Mouse (Mus musculus) B cell, adult 2 months (primary cell): Measurements from ENCODE around the gene Rabgap1l.
"Not testable (repeated sequence)": the region's sequence is repeated elsewhere in the genome, so short reads cannot be mapped to it uniquely, and the experiment has no call there.

ENCODE experiments used
- DNase-seq, 2 experiments: peaks; one replicate each; pipeline ENCODE4 v3.0.0; 2022

Gene Rabgap1l

DNA sequence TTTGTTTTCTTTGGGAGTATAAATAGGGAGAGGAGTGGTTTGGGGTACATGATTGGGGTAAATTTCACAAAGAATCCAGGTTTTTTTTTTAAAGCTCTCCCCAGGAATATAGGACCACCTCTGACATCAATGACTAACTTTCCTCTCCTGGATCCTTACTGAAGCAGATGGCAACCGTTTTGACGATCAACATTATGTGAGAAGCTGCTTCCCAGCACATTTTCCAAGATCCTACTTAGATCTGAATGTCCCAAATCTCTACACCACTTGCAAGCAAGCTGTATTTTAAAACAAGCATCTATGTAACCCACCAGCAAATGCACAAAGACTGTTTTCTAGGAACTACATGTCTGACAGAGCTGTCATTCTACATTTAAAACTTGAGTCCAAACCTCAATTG is 311.4 kb downstream of the Rabgap1l start:
- no peak for DNase-seq

DNA sequence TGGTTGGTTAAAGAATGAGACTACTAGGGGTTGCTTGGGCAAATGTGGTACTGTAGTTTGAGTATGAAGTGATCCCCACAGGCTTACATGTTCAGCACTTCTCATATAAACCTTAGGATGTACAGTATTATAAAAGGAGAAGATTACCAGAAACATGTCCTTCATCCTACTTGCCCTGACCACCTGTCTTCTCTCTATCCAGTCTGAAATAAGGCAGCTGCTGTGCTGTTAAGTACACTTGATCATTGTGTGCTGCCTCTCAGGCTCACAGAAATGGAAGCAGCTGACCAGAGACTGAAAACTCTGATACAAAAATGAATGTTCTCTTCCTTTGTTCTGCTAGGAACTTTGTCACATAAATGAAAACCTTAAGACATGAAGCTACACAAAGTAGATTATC is 325.6 kb downstream of the Rabgap1l start:
- no peak for DNase-seq

DNA sequence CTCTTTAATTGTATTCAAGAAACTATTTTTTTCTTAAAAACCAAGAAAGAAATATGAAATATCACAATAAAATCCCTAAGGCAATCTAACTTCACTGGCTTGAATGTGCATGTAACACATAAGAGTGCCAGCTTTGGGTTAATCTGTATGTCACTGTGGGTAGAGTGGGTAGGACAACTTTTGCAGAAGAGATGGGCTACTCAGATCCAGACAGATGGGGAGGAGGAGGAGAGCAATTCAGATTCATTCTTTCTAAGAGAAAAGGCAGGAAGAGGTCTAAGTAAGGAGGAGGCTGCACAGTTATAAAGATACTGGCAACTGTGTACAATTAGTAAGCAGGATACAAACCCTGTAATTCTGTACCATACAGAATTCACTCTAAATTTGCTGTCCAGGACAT is 327.8 kb downstream of the Rabgap1l start:
- DNase-seq: no peak

DNA sequence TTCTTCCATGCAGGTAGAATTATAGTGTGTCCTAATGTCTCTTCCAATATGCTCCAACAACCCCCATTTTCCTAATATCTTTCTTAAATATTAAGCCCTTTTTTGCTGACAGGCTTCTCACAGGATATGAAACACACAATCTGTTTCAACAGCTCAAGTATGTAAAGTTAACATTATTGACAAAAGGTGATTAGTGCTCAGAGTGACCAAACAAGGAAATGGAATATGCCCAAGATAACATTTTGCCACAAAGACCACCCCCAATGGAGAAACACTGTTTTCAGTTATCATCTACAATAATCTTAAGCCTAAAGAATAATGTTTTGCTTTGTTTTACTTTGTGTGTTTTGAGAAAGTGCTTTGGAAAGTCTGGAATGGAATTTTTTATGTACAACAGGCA is 328.9 kb downstream of the Rabgap1l start:
- no peak for DNase-seq

DNA sequence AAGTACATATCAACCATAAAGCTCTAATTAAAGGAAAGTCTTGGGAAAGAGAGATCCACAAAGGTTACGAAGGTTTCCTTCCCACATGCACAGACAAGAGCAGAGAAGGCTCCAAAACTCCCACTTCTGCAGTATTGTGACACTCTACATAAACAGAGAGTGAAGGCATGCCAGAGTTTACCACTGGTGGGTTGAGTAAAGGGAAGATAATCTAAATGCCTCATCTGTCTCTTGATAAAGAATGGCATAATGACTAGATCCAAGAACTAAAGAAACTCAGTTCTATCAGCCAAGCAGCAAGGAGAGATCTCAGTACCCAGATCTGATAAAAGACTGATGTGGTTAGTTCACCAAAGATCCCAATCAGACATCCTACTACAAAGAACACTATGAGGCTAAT is 332.7 kb downstream of the Rabgap1l start:
- no peak for DNase-seq

DNA sequence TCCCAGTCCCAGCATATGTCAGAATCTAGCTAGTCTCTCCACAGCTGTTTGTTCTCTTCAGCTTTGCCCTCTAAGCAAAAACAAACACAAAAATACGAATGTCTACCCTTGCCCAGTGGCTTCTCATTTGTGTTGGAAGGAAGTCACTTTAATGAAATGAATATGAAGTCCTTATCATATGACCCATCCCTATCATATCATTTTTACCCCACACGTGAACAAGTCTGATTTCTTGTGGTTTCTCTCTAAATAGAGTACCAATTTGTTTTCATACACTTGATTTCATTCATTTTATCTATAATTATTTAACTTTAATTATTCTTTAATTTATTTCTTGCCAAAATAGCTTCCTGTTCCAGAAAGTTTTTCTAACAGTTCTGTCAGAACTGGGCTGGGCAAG is 341.3 kb downstream of the Rabgap1l start:
- DNase-seq: no peak

DNA sequence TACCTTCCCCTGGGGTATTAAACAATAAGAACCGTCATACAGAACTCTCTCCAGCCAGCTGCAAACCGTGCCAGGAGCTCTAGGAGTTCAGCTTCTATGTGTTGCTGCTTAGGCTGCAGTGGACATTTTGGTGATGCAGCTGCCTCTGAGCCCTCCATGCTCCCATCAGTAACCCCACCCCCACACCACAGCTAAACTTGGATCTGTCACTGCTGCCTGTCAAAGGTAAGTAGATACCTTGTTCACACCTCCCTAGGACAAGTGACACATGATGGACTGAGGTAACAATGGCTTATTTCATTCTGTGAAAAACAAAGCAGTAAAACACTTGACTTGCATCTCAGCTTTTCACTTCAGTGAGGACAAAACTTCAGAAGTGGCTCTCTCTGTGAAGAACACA is 344.3 kb downstream of the Rabgap1l start:
- DNase-seq: no peak

DNA sequence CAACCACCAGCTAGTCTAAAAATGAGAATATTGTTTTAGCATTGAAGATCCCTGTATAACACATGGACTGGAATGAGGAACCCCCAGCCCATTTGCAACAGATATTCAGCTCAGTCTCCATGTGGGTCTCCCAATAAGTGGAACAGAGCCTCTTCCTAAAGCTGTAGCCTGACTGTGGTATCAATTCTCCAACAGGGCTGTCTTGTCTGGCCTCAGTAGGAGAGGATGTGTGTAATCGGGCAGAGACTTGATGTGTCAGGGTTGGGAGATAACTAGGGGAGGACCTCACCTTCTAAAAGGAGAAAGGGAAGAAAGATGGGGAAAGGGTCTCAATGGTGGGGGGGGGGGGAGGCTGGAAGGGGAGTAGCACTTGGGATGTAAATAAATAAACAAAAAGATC is 346.2 kb downstream of the Rabgap1l start:
- DNase-seq: no peak

DNA sequence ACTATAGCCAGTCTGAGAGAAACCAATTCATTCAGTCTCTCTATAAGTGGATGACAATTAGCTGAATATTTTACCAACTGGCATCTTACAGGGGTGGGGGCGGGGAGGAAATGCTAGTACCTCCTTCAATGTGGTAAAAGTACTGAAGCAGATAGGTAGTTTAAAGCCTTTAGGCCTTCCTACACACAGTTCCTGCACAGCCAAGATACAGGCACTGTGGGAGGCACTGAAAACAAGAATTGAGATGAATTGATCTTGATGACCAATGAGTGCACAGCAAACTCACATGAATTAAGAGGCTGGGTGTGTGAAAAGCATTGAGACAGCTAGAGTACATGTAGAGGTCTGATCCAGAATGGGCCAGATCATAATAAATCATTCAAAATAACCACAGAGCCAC is 349.5 kb downstream of the Rabgap1l start:
- DNase-seq: no peak

DNA sequence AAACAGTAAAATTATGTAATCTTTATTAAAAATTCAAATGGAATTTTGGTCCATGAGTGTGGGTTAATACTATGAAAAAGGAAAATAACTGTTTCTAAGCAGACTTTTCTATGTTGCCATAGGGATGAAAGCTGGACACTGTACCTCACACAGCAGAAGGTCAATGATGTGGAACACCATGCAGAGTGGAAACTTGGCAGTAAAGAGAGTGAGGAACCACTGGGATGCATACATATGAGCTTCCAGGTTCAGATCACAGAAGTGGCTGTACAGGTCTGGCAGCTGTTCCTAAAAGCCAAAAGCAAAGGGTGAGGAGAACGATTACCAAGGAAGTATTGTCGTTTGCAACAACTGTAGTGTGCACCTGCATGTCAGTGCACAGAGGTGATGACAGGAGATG is 351.3 kb downstream of the Rabgap1l start:
- DNase-seq: no peak

DNA sequence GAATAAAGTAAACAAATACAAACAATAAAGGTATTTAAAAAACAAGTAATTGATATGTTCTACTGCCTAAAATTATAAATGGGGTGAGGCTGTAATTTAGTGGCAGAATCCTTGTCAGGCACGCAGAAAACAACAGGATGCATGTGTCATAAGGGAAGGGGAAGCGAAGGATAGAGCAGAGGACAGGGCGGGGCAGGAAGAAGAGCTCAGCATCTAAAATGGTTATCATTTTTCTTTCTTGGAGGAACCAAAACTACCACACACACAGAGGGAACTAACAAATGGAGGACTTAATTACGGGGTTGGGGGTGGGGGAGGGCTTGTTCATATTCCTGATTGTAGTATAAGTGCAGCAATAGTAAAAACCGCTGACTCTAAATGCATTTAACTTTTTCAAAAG is 351.9 kb downstream of the Rabgap1l start:
- no peak for DNase-seq

DNA sequence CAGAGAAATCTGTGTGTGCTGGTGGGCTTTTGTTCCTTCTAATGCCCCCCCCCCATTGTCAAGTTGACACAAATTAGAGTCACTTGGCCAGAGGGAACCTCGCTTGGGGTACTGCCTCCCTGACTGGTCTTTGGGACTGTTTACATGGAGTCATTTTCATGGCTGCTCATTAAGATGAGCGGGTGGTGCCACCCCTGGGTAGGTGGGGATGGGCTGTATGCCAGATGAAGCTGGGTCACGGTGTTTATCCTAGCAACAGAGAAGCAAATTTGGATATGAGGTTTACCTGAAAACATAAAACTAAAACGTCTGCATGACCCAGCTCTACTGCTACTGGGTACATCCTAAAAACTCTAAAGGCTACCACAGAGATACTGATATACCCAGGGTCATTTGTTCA is 354.2 kb downstream of the Rabgap1l start:
- DNase-seq: no peak

DNA sequence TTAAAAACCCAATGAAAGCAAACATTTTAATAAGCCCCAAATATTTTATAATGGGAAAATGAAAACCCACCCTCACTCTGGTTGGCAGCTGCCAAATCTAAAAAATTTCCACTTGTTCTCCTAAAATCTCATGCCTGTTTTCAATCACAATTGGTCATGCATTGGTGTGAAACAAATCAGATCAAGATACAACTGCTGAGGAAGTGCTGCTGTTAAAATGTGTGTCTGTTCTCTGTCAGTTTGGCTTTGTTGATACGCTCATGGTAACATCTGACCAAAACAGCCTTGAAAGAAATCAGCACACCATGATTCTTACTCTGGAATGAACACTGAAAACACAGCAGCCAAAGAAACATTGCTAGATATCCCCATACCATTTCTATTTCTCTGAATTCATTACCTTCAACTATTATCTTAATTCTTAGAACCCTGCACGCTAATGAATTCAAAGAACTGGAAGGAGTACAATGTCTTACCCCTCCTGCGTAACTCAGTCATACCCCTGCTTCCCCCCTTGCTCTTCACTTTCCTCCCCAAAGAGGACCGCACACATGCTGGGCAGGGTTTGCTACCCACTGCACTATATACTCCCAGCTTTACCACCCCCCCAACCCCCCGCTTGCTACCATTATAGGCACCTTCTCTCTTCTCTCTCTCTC is 375.7 kb downstream of the Rabgap1l start:
- DNase-seq: no peak

DNA sequence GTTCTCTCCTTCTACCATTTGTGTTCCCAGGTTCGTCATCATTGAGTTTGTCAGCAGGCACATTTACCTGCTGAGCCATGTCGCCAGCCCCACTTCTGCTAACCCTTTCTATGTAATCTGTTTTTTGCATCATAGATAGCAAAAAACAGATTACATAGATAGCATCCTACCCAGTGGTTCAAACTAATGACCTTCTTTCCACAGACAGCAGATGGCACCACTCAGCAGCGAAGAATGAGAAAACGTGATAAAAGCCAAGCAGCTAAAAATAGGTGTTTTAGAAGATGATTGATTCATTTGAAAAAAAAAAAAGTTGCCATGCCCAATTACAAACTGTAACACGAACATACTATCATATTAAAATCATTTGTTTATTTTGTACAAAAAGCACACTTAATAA is 382.2 kb downstream of the Rabgap1l start:
- peak in 1 of 2 experiments; percentile 5 for DNase-seq

DNA sequence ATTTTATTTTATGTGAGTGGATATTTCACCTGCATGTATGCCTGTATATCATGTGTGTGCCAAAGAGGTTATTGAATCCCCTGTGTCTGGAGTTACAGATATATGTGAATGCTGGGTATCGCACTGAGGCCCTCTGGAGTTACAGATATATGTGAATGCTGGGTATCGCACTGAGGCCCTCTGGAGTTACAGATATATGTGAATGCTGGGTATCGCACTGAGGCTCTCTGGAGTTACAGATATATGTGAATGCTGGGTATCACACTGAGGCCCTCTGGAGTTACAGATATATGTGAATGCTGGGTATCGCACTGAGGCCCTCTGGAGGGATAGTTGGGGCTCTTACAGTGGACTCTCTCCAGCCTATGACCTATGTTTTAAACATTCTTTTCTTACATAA is 383.3 kb downstream of the Rabgap1l start:
- DNase-seq: not testable (repeated sequence)

DNA sequence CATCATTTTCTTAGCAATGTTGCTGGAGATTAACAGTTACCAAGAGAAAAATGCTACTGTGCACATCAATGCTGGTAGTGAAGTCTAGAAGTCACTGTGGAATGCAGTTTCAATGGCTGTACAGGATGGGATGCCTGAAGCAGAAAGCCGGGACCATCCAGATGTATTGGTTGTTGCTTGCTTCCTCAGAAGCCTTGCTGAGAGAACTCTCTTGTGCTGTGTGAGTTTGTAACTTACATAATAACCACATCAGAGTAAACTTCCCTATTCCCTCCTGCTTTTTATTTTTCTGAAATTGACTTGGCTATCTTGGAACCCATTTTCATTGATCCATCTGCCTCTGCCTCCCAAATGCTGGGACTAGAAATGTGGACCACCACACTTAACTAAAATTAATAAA is 383.9 kb downstream of the Rabgap1l start:
- no peak for DNase-seq

DNA sequence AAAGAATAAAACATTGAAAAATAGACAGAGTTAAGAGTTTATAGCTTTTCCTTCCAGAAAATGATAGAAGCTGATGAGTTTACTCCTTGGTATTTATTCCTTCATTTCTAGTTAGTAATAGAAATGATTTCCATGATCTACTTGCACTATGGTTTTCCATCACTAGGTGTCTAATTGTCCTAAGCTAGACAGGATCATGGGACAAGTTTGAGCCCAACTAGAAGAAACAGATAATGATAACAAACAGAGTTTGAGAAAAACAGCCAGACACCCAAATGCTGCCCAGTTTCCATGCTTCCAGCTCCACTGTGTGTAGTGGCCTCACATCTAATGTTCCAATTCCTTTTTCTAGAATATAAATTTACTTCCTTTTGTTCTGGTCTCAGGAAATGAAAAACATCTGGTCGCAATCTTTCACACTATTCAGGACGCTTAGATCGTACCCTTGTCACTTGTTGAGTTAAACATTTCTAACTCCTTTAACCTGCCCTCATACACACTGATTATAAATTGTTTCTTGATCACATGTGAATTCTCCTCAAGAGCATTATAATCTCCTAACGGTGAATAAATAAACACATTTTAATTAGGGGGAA is 384.6 kb downstream of the Rabgap1l start:
- DNase-seq: no peak

DNA sequence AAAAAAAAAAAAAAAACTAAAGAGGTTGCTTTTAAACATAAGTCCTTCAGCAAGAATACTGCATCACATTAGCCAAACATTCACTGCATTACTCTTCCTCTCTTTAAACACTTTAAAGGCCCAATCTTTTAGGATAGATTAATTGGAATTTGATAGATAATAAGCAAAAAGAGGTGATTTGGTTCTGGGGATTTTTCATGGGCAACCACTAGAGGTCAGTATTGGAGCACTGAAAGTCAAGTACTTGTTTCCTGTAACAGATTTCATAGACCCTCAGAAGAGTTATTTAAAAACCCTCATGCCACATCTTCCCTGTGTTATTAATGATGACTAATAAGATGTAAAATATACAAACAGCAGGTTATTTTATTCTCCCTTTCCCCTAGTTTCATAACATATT is 393.6 kb downstream of the Rabgap1l start:
- DNase-seq: peak; percentile 40 to 53

DNA sequence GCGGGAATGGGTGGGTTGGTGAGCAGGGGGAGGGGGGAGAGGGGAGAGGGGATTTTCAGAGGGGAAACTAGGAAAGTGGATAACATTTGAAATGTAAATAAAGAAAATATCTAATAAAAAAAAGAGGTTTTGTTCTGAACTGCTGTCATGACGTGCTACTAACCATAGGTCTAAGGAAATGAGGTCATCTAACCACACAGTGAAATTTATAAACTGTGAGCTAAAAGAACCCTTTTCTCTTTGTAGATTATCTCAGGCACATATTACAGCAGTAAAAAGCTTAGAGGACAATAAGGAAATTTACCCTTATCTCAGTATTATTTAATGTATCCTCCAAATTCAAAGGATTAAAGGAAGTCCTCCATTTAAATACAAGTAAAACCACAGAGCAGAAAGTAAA is 396.0 kb downstream of the Rabgap1l start:
- DNase-seq: no peak

DNA sequence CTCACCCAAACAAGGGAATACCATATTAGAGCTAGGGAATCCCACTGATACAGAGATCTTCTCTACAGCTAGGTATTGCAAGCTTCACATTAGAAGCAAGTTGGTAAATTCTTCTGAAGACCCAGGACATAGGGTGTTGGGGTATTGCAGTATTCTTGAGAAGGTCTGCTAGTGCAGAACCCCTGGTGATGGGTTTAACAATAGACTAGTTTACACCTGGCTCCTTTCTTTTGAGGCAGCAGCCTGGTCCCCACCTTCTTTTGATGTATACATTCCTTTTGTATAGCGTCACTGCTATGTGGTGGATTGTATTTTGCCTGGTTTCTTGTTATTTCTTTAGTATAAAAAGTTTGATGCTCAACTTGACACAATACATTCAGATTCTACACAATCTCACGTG is 405.6 kb downstream of the Rabgap1l start:
- no peak for DNase-seq

DNA sequence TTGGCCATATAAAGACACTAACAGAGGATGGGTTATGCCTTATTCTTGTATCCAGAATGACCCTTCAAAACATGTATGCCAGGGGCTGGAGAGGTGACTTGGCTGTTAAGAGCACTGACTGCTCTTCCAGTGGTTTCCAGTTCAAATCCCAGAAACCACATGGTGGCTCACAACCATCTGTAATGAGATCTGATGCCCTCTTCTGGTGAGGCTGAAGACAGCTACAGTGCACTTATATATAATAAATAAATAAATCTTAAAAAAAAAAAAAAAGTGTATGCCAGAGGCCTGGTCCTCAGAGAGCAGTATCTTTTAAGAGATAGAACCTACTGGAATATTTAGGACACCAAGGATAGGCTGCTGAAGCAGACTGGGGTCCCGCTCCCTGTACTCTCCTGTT is 414.6 kb downstream of the Rabgap1l start:
- DNase-seq: no peak

DNA sequence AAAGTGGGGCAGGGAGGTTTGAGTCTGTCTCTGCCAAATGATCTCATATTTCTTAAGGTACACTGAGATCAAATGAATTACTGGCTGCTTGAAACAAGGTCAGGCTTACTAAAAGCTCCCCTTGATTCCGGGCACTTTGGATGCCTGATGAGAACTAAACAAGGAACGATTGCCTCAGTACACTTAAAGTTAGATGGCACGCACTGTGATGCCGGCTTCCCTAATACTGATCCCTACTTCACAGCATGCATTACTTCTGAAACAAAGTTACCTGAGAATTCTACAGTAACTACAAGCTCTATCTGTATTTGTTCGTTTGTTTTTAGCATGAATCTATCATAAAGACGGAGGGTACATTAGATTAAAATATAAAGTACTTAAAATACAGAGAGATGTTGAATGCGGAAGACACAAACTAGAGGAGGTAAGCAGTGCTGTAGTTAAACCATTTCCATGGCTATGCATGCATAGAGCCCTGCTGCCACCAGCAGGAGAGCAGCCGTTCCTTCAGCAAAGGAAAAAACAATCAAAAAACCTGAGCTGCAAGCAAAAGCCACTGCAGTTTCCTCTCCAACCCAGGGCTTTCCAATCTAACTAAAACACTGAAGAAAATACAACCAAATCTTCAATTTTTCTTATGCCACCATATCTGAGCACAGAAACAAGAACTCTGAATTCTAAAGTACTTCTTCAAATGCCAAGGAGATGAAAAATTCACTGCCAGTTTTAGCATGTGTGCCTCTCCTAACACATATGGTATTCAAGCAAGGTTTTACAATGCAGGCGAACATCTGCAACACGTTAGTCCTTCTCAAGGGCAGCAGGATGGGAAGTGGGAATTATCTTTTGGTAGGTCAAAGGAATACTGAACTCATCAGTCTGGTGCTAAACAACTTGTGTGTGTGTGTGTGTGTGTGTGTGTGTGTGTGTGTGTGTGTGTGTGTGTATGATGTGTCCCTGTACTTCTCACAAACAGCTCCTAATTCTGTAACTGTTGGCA is 415.4 kb downstream of the Rabgap1l start:
- peak; percentile 41 to 44 for DNase-seq

DNA sequence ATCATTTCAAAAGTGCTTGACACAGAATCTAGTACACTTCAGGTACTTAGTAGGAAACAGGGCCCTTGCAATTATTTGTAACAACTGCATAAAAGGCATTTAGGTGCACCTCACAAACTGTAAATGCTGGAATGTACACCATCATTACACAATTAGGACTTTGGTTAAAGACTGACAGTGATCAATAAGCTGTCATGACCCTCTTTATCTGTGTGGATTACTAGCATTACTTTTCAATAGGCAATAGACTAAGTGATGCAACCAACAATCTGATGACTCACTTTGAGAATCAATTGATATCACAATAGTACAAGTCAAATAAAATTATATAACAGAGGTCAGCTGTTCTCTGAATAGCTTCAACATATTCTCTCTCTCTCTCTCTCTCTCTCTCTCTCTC is 418.5 kb downstream of the Rabgap1l start:
- no peak for DNase-seq

DNA sequence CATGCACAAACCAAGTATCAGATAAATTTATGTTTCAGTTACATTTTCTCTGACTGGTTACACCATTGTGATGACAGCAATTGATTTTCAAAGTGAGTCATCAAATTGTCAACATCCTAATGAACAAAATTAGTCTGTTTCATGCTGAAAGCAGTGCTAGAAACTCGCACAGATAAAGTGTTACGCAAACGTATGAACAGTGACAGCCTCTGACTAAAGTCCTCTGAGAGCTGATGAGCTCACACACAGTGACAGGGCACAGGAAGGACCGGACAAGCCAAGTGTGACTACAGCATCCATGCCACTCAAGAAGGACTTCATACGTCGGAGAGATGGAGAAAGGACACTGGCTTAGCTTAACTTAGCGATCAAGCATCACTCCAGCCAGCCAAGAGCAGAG is 419.7 kb downstream of the Rabgap1l start:
- no peak for DNase-seq
